Mouse (Mus musculus) kidney, adult 8-10 months (tissue): ENCODE results near the gene Slc2a1.
A peak's percentile ranks its signal among the peaks of the same experiment; 100 is the strongest.

Source experiments
- DNase-seq, 2 experiments: peaks; one replicate each; pipeline ENCODE4 v3.0.0; 2022

Slc2a1 gene

DNA sequence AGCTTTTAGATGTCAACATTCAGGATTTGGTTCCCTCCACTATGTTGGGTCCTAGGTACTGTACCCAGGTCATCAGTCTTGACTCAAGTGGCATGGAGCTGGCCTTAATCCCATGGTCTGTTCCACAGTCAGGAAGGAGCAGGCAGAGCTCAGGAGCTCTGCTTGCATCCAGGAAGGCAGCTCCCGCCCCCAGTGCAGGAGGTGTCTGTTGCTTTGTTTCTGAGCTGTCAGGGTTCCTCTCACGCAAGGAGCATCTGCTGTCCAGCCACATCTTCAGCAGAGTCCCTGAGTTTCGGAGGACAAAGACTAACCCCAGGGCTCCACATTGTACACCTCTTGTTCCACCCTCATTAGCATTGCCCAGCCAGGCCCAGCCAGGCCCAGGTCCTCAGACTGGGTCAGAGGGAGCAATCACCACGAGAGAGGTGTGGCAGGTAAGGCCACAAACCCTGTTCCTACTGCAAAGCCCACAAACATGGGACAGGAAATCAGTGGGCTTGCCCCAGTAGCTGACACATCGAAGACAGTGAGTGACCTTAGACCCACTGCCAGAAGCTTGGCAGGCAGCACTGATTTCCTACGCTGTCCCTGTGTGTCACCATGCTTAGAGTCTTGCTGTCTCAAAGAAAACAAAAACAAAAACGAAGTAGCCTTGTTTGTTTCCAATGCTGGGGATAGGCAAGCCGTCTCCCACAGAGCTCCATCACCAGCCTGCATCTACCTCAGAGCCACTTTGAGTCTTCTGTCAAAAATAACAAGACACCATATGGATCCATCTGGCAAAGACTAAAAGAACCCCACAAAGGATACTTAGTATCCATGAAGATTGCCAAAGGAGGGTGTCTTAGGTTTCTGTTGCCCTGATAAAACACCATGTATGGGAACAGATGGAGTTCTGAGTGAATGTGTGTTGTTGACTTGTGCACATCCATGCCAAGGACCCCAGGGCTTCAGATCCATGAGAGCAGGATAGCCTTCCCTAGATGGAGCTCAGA is 10.0 kb upstream of the Slc2a1 start:
- DNase-seq: no peak

- DNase-seq: no peak
Measured at GRCm38 (mm10) chr4:119101392-119101791, 7.1 kb upstream of the Slc2a1 start.

GRCm38 (mm10) chr4:119102350-119103126 is 6.0 kb upstream of the Slc2a1 start:
- DNase-seq: no peak

DNA sequence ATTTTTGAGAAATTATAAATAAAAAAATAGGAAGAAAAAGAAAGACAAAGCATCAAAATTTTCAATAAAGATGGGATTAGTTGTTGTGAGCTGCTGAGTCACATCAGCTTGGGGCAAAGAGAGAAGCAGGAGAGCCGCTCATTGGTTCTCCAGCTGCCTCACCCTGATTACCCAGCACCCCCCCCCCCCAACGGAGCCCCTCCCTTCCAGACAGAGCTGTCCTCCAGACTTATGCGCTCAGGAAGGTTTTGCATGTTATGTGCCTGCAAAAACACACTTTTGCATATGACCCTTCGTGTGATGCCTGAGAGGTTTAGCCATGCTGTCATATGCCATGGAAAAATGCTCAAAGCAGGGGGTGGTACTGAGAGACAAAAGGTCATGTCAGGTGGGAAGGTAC is 3.7 kb upstream of the Slc2a1 start:
- DNase-seq: no peak

- DNase-seq: peak; percentile 83 to 88
Measured at GRCm38 (mm10) chr4:119105704-119106103, 2.8 kb upstream of the Slc2a1 start.

GRCm38 (mm10) chr4:119107867-119108266 is 644 bp upstream of the Slc2a1 start:
- DNase-seq: no peak

GRCm38 (mm10) chr4:119109640-119110039 is 1.1 kb downstream of the Slc2a1 start:
- no peak for DNase-seq

- no peak for DNase-seq
Measured at GRCm38 (mm10) chr4:119110512-119110911, 2.0 kb downstream of the Slc2a1 start.

- DNase-seq: no peak
Measured at GRCm38 (mm10) chr4:119111410-119111809, 2.9 kb downstream of the Slc2a1 start.

GRCm38 (mm10) chr4:119112256-119112885 is 3.9 kb downstream of the Slc2a1 start:
- no peak for DNase-seq

GRCm38 (mm10) chr4:119115611-119116070 is 7.1 kb downstream of the Slc2a1 start:
- peak; percentile 49 to 55 for DNase-seq

GRCm38 (mm10) chr4:119116336-119116735 is 7.8 kb downstream of the Slc2a1 start:
- no peak for DNase-seq

DNA sequence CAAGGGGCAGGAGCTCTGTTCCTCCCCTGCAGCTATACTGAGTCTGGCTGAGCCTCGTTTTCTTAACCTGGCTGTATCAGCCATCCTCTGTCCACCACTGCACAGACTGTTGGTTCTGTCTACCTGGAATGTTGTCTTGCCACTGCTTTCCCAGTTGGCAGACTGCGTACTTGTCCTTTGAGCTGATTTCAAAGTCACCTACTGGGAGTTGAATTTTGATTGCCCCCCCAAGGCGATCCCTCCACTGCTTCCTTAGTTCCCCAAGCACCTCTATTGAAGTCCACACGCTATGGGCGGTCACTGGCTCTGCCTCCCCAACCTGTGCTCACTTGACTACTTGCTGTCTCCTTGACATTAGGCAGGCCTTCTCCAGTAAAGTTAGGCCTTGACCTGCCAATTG is 9.1 kb downstream of the Slc2a1 start:
- peak; percentile 47 to 74 for DNase-seq

GRCm38 (mm10) chr4:119118659-119119077 is 10.2 kb downstream of the Slc2a1 start:
- DNase-seq: no peak

DNA sequence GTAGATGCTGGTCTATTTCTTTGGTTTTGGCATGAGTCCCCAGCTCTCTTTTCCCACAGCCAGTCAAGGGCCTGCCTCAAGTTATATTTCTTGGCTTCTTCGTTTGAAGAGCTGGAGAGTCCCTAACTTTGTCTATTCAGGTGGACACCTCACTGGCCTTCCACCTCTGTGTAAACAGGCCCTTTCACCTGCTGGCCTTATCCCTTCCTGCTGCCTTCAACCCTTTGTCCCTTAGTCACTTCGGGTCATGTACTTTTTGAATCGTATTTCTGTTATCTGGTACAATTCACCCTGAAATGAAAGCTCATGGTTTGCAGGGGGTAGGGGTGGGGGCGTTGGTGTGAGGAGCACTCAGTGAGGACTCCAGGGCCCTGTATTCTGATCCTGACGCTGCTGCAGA is 10.8 kb downstream of the Slc2a1 start:
- DNase-seq: no peak

DNA sequence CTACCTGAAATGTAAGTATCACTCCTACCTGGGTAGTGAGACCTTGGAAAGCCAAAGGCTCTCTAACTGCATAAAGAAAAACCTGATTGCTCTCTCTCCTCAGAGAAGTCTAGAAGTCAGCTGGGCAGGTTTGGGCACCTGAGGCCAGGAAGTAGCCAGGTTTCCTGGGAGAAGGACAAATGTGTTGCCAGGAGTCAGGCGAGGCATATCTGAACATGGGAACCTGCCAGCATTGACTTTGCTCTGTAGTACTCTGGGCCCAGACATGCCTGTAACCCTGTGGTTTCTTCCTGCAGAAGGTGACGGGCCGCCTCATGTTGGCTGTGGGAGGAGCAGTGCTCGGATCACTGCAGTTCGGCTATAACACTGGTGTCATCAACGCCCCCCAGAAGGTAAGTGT is 11.6 kb downstream of the Slc2a1 start:
- DNase-seq: no peak

GRCm38 (mm10) chr4:119121249-119121648 is 12.7 kb downstream of the Slc2a1 start:
- DNase-seq: peak; percentile 88 to 90

DNA sequence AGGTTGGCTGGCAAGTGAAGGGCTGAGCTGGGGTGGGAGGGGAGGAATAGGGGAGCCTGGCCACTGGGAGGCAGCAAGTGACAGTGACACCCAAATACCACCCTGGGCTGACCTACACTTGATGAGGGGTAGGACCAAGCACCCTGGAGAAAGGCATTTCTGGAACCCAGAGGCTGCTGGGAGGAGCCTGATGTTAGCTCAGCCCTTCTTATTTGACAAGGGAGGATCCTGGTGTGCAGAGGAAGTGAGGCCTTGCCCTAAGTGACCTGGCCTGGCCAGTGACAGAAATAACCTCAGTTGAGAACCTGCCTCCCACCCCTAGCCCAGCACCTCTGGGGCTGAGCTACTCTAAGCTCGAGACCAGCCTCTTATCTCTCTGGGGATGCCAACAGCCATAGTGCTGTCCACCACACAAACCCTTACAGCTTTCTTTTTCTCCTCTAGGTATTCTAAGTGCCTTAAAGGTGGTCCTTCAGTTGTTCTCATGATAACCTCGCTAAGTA is 16.3 kb downstream of the Slc2a1 start:
- no peak for DNase-seq

DNA sequence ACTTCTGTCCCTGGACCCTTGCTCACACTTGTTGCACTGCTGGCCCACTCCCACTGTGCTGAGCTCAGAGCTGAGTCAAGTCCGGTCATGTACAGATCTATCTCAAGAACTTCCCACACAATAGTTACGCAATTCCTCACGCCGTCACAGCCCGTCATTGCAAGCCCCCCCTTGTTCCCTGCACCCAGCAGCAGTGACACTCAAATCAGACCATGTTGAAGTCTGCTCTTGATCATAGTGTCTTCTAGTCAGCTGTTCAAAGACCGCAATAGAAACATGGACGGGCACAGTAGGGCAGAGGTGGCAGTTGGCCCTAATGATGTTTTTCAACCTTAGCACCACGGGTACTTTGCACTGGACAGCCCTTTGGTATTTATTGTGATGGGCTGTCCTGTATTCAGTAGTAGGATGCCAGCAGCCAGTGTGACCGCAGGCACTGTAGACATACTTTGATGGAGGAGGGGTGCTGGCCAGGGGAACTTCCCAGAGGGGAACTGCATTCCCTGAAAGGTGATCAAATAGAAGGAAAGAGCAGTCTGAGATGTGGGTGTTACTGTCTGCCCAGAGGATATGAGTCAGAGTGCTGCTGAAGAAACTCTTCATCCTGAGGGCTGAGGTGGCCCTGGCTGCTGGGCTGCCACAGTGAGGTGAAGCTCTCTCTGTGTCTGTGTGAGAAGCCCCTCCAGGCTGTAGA is 17.2 kb downstream of the Slc2a1 start:
- DNase-seq: no peak

GRCm38 (mm10) chr4:119127229-119127628 is 18.7 kb downstream of the Slc2a1 start:
- DNase-seq: no peak

DNA sequence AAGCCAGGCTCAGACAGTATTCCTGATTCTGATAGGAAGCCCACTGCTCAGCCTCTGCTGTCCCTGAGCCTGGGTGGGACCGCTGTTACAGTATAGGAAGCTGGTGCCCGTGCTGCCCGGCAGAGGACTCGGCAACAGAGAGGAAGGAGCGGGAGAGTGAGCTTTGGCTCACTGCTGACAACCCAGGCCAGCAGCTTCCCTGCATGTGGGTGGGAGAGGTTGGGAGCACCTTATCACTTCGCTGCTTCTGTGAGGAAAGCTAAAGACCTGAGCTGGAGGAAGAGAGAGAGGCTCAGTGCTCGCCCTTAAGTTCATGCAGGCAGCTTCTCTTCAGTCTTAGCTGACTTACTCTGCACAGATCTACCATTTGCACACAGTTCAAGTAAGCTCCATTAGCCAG is 20.0 kb downstream of the Slc2a1 start:
- no peak for DNase-seq

- DNase-seq: no peak
Measured at GRCm38 (mm10) chr4:119129096-119129495, 20.6 kb downstream of the Slc2a1 start.
